Mouse (Mus musculus) heart, adult 2 months (tissue): Measurements from ENCODE around the gene Lnx2. TPM values are rescaled to one million over a fixed set of nuclear protein-coding genes. Genes with fewer than 3 reads are reported as not detected.

Experiments
- DNase-seq, 2 experiments: peaks; one replicate each; pipeline ENCODE4 v3.0.0; 2021
- H3K27ac ChIP-seq: fragments of 200-600 bp; 2 replicates; pipeline ENCODE4 v1.8.1; 2022
- H3K27me3 ChIP-seq: fragments of 200-500 bp; 2 replicates; pipeline ENCODE4 v1.6.1; 2012; ENCODE audit warnings: mild to moderate bottlenecking, low read length, inconsistent platforms, mixed read lengths; ENCODE audit not compliant: control insufficient read depth, insufficient read depth
- H3K36me3 ChIP-seq: fragments of 200-500 bp; 2 replicates; pipeline ENCODE4 v1.6.1; 2012; ENCODE audit warnings: low read length, inconsistent platforms; ENCODE audit not compliant: control insufficient read depth, insufficient read depth
- H3K4me1 ChIP-seq: fragments of 200-500 bp; 2 replicates; pipeline ENCODE4 v1.6.1; 2011; ENCODE audit warnings: low read length; ENCODE audit not compliant: control insufficient read depth, insufficient read depth
- H3K4me3 ChIP-seq: fragments of 200-600 bp; 2 replicates; pipeline ENCODE4 v1.8.1; 2022
- H3K79me2 ChIP-seq: fragments of 200-500 bp; replicated peaks from 2 replicates; pipeline ENCODE4 v1.6.1; 2012; ENCODE audit warnings: mild to moderate bottlenecking, inconsistent platforms, low read length, moderate library complexity, mixed read lengths; ENCODE audit not compliant: control insufficient read depth, insufficient read depth
- H3K9ac ChIP-seq: fragments of 200-500 bp; 2 replicates; pipeline ENCODE4 v1.6.1; 2012; ENCODE audit warnings: low read depth, mild to moderate bottlenecking, control low read depth, inconsistent platforms, low read length, mixed read lengths
- CTCF ChIP-seq: fragments of 200-600 bp; IDR thresholded peaks from 2 replicates; pipeline ENCODE4 v1.8.1; 2022; ENCODE audit warnings: antibody characterized with exemption, mild to moderate bottlenecking, moderate library complexity
- EP300 ChIP-seq: fragments of 200-500 bp; IDR thresholded peaks from 2 replicates; pipeline ENCODE4 v1.6.1; 2011; ENCODE audit warnings: low read depth, low read length, control low read depth; ENCODE audit not compliant: insufficient read depth
- POLR2A ChIP-seq: fragments of 200-500 bp; IDR thresholded peaks from 2 replicates; pipeline ENCODE4 v1.6.1; 2011; ENCODE audit warnings: mild to moderate bottlenecking, low read depth, low read length, control low read depth; ENCODE audit not compliant: insufficient read depth
- WGBS: fragments of 180-500 bp; shearing (Covaris S2); methylation state at CpG from one replicate; pipeline ENCODE4 v1.1.7; 2018; 5-methylcytosine and 5-hydroxymethylcytosine counted together
- intact Hi-C: fragments of 180-260 bp; cut with DNase I; formaldehyde crosslinking; loops from one replicate; pipeline ENCODE4 v1.15.1; 2025
- polyA plus RNA-seq: library from polyadenylated mRNA; depleted of rRNA; stranded (reverse); fragments of >200 nt; gene quantifications from 2 replicates; pipeline ENCODE4 v1.2.3, GENCODE M21; 2012; rRNA removed
- total RNA-seq, 2 experiments: library from RNA; stranded (reverse); gene quantifications; 2 replicates each; pipeline ENCODE4 v1.2.3; 2021

The Lnx2 gene
- total and polyA plus RNA-seq, 3 experiments: 9.5 to 14.5 (median 13.6) TPM

DNA sequence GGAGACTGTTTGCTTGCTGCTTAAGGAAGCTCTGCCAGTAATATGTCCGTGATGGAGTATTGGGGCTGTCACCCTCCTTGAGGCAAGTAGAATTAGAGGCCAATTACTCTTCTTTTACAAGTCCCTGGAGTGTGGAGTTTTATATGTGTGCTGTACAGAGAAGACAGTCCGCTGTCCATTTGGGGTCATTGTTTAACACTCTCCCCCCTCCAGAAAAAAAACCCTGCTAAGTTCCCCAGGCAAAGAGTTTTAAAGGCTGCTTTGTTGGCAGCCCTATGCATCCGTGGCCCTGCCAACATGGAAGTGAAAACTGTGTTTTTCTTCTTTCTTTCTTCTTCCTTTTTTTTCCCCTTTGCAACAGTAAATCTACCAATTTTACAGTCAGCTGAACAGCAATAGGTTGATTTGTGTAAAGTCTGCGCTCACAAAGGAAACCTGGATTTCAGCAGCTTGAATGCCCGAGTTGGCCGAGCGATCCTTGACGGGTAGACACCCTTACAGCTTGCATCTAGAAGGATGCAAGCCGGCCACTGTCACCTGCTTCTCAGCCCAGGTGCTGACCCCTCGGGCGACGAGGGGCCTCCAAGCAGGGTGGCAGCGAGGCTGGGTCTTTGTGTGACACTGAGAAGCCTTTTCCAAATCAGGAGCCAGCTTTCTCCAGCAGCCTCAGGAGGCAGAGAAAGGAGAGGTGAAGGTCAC, 107.5 kb downstream of the Lnx2 start:
- no peak for TF ChIP-seq POLR2A
- TF ChIP-seq EP300: no peak
- no peak for TF ChIP-seq CTCF
- no peaks in the 10 kb centered on the region for H3K36me3 ChIP-seq
- 77% methylated on average over 13 of the region's 13 CpGs for WGBS

More for the DNA sequence above, 107.5 kb downstream of the Lnx2 start:
- Histone ChIP-seq H3K9ac (no peak overlapping the region), H3K4me1 (peaks cover 3% of the 10 kb centered on the region; the same call in 1 of the 2 replicates), H3K27ac (no peak overlapping the region), H3K79me2 (no peaks in the 10 kb centered on the region), H3K4me3 (no peak overlapping the region), H3K27me3 (no peaks in the 10 kb centered on the region)
- DNase-seq: no peak
- intact Hi-C loops: loop anchor here (10.0 kb wide), 1 partner anchor 124 kb away; the partner anchor contains the start of gene Rasl11a

Other genes starting within 250 kb of the Lnx2 start
- gene Rpl21, start 243.7 kb downstream of the Lnx2 start, total RNA-seq: 100 to 1,000 TPM; 119 to 143 TPM
- gene Rpl21, start 243.7 kb downstream of the Lnx2 start, polyA plus RNA-seq: 44.4 and 61.1 TPM in 2 replicates
- 1 to 10 TPM; 1.8 to 3.7 TPM for gene Rasl11a, start 231.5 kb downstream of the Lnx2 start, total RNA-seq
- gene Rasl11a, start 231.5 kb downstream of the Lnx2 start, polyA plus RNA-seq: 2.7 and 2.9 TPM in 2 replicates
- gene Gtf3a, start 127.9 kb downstream of the Lnx2 start, total RNA-seq: 10 to 100 TPM; 18.4 to 19.2 TPM
- gene Gtf3a, start 127.9 kb downstream of the Lnx2 start, polyA plus RNA-seq: 19.2 and 23.0 TPM in 2 replicates
- gene Mtif3, start 112.8 kb downstream of the Lnx2 start, total RNA-seq: 10 to 100 TPM; 21.0 to 23.3 TPM
- 12.2 and 18.1 TPM in 2 replicates for gene Mtif3, start 112.8 kb downstream of the Lnx2 start, polyA plus RNA-seq
- 10 to 100 TPM; 66.6 to 74.8 TPM for gene Polr1d, start 464 bp upstream of the Lnx2 start, total RNA-seq
- gene Polr1d, start 464 bp upstream of the Lnx2 start, polyA plus RNA-seq: 24.2 and 35.7 TPM in 2 replicates
- gene Gsx1, start 112.1 kb upstream of the Lnx2 start, total RNA-seq: not detected
- not detected in 2 replicates for gene Gsx1, start 112.1 kb upstream of the Lnx2 start, polyA plus RNA-seq
- not detected for gene Pdx1, start 193.4 kb upstream of the Lnx2 start, total RNA-seq
- not detected in 2 replicates for gene Pdx1, start 193.4 kb upstream of the Lnx2 start, polyA plus RNA-seq
- not detected for gene Cdx2, start 230.7 kb upstream of the Lnx2 start, total RNA-seq
- gene Cdx2, start 230.7 kb upstream of the Lnx2 start, polyA plus RNA-seq: not detected in 2 replicates
- not detected for gene Urad, start 245.9 kb upstream of the Lnx2 start, total RNA-seq
- gene Urad, start 245.9 kb upstream of the Lnx2 start, polyA plus RNA-seq: not detected in 2 replicates